Mouse (Mus musculus) cerebellum, adult 2 months (tissue): ENCODE data around the gene Mtss1l.

Experiments used
- CTCF ChIP-seq: fragments of 200-500 bp; IDR thresholded peaks from 2 replicates; pipeline ENCODE4 v1.5.1; 2011; ENCODE audit warnings: low read depth, mild to moderate bottlenecking, control low read depth, low read length, moderate library complexity, borderline replicate concordance; ENCODE audit not compliant: insufficient read depth
- POLR2A ChIP-seq: fragments of 200-500 bp; IDR thresholded peaks from 2 replicates; pipeline ENCODE4 v1.6.1; 2011; ENCODE audit warnings: low read length, control low read depth, borderline replicate concordance; ENCODE audit not compliant: insufficient read depth

GRCm38 (mm10) chr8:110786934-110787333, 65.7 kb downstream of the Mtss1l start:
- TF ChIP-seq CTCF (no peak), POLR2A (no peak)
